Mouse (Mus musculus) forelimb bud, embryonic 11.5 days (tissue): Measurements from ENCODE around the gene Gm21719.
"Not testable (repeated sequence)": the region's sequence is repeated elsewhere in the genome, so short reads cannot be mapped to it uniquely, and the experiment has no call there.

Experiments used
- DNase-seq: peaks from one replicate; pipeline ENCODE4 v3.0.0-alpha.2; 2012; ENCODE audit warnings: low read depth, low spot score

Gene Gm21719

DNA sequence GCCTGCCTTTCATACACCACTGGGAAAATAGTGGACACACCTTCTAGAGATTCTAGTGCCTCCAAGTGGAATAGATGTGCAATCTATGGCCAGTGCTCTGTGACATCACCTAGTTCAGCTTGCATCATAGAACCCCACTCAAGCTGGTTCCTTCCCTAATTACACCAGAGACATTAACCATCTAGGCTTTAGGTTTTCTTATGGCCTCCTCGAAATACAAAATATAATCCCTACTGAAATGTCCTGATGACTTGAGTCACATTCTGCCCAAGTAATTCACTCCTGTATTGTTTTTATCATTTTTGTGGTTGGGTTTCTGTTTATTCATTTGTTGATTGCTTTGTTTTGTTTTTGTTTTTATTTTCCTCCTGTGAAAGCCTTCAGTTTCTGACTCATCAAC is at the start of gene Gm21719:
Gm21719 (minus strand) TSS at position 101 of the 400 bp plus-strand sequence.
- not testable (repeated sequence) for DNase-seq
